Mouse (Mus musculus): ENCODE measurements around the gene Aldh16a1.
"Not testable (repeated sequence)": the region's sequence is repeated elsewhere in the genome, so short reads cannot be mapped to it uniquely, and the experiment has no call there.

Gene Aldh16a1

DNA sequence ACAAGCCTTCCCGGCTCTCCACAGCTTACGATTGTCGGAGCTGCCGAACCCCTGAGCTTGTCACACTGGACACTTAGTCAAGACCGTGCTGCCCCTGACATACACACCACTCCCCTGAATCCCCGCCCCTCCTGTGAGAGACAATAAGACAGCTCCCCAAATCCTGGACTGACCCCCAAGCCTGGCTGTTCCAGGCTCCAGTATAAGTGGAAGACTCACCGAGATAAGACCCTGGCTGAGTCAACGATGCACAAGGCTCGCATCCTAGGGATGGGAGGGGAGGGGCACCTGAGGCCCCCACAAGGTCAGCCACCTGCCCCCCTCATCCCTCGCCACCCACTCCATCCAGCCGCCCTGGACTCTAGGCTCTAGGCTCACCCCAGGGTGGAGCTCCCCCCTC is 22.5 kb downstream of the Aldh16a1 start:
- no peak for DNase-seq

DNA sequence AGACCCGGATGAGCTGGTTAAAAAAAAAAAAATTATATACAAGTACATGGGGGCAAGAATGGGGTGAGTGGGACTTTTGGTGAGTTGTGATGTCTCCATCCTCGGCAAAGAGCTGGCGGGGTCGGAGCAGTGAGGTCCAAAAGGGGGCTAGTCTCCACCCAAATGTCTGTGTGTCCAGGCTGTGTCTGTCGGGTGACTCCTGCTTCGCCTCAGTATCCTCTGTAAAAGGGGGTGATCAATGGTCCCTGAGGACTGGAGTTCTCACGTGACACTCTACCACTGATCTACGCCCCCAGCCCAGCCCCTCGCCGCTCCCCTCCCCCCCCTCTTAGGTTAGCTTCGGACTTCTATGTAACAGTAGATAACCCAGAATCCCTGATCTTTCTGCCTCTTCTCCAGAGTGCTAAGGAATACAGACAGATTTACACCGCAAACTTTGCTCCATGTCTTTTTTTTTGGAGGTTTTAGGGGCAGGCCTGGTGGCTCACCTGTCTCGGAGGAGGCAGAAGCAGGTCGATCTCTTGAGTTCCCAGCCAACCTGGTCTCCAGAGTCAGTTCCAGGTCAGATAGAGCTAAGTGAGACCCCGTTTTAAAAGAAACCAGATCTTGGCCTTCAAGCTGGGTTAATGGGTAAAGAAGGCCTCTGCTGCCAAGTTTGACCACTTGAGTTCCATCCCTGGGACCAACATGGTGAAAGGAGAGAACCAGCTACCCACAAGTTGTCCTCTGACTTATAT is 24.4 kb downstream of the Aldh16a1 start:
- no peak for DNase-seq

DNA sequence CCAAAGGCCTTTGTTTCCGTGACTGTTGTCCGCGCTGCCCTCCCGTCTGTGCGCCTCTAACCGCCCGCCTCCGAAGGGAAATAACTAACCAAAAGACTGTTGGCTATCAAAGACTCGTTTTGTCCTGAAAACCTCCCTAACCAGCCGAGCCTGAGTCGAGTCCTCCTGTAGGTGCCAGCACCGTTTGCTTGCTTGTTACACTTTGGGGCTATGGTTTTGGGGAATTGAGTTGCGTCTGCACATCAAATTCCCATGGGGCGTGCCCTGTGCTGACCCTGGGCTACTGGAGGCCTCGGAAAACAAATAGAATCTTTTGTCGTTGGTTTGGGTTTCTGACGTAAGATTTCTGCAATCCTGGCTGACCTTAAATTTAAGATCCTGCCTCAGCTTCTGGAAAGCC is 25.1 kb downstream of the Aldh16a1 start:
- peak; percentile 82 for DNase-seq

DNA sequence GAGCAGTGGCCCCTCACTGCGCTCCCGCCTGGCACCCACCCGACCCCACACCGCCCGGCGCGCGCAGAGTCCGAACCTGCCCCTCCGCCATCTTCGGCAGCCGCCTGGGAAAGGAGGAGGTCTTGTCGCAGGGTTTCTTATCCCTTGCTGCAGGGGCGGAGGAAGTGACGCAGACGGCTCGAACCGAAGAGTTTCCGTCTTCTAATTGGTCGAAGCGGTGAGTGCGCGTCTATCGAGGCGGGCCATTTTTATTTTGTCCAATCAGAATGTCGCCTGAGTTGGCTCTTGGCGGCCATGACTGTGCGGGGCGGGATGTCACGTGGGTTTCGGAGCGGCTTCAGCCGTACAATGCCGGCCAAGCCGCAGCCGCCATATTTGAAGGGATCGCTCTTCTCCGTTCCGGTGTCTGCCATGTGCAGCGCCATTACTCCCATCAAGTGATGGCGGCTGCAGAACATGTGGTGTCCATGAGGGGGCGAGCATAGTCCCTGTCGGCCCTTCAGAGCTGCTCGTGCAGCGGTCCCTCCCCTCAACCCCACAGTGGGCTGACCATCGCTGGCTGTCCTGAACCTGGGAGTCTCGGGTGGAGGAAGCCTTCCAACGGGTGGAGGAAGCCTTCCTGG is 25.6 kb downstream of the Aldh16a1 start, which contains the start of gene Rpl13a:
Rpl13a (minus strand) TSS at position 138 of the 623 bp plus-strand sequence.
- DNase-seq: peak; percentile 99

DNA sequence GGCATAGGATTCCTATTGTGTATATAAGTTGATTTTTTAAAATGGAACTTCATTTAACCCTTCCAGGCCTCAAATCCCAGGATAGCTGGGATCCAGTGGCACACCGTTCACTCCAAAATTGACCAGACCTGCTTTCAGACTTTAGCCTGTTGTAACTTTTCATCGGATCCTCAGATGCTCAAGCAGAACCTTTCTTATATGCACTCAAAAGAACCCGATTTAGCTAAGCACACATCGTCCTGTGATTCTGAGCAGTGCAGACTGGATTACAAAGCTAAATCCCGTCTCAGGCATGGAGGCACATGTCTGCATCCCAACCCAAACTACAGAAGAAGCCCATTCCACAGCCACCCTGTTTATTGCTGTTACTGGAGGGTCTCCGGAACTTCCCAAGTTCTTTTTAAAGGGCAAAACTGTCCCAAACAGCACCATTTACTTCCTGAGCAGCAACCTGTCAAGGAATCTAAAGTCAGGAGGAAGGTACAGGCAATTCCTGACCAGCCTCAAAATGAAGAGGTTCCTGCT is 26.6 kb downstream of the Aldh16a1 start:
- DNase-seq: no peak

DNA sequence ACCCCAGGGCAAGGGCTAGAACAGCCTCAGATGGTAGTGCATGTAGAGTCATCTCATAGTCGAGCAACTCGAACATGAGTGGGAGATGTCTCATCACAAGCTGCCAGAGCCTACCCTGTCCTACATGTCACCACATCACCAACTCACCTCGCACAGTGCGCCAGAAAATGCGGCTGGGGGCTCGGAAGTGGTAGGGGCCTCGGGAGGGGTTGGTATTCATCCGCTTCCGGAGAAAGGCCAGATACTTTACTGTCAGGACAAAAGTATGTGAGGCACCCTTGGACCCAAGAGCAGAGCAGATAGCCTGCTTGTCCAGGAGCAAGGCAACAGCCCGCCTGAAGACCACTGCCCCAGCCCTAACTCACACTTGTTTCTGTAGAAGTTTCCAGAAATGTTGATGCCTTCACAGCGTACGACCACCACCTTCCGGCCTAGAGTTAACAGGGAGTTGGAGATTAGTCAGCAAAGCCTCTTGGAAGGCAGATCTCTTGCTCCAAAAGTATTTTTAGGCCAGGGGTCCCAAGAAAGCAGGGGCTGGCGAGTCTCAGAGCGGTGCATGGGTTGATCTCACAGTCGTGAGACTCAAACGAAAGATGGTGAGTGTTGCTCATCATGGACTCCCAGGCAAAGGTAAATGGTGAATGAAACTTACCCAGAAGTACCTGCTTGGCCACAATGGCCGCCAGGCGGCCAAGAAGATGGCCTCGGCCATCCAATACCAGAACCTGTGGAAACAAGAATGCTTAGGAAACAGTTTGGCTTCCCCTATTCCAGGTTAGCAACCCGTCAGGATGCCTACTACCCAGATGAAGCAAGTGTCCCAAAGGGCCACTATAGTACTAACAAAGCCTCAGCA is 27.3 kb downstream of the Aldh16a1 start:
- no peak for DNase-seq

DNA sequence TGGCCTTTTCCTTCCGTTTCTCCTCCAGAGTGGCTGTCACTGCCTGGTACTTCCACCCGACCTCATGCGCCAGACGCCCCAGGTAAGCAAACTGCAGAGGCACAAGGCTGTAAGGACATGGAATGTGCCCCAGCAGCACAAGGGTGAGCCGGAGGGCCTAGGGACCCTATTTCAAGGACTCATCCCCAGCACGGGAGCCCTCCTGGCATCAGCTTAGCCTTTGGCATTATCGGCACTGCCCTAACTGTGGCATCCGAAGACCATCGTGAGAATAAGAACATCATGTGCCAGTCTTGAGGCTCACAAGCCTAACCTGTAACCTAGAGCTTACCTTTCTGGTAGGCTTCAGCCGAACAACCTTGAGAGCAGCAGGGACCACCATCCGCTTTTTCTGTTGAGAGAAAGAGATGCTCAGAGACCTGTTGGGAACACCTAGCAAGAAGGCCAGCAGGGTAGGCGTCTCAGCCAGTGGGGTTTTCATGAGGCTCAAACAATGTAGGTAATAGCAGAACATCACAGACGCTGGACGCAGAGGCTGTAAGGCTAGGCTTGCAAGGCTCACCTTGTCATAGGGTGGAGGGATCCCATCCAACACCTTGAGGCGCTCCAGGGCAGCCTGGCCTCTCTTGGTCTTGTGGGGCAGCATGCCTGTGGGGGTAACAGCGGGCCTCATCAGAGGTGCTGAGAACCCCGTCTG is 28.1 kb downstream of the Aldh16a1 start:
- no peak for DNase-seq

DNA sequence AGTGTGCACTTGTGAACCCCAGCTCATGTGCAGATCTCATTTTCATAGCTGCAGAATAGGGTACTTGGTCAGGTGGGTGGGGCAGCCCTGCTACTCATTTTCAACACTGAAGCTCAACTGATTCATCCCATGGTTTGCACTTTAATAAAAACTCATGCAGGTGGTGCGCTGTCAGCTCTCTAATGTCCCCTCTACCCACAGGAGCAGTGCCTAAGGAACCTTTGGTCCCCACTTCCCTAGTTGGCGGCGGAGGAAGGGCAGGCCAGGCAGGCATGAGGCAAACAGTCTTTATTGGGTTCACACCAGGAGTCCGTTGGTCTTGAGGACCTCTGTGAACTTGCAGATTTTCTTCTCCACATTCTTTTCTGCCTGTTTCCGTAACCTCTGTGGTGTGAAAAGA is 28.7 kb downstream of the Aldh16a1 start:
- DNase-seq: not testable (repeated sequence)

DNA sequence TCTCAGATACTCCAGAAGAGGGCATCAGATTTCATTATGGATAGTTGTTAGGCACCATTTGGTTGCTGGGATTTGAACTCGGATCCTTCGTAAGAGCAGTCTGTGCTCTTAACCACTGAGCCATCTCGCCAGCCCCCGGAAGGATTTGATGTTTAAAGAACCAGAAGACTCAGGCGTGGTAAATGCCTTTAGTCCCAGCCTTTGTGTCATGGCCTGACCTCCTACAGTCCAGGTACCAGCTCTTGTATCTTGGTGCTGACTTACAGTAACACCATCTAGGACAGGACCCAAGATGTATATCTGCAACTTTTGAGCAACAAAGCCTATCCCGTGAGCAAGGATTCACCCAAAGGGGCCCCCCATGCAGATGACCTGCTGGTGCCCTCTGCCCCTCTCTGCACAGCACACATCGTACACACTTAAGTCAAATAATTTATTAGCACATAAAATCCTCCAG is 29.2 kb downstream of the Aldh16a1 start:
- DNase-seq: peak; percentile 68

DNA sequence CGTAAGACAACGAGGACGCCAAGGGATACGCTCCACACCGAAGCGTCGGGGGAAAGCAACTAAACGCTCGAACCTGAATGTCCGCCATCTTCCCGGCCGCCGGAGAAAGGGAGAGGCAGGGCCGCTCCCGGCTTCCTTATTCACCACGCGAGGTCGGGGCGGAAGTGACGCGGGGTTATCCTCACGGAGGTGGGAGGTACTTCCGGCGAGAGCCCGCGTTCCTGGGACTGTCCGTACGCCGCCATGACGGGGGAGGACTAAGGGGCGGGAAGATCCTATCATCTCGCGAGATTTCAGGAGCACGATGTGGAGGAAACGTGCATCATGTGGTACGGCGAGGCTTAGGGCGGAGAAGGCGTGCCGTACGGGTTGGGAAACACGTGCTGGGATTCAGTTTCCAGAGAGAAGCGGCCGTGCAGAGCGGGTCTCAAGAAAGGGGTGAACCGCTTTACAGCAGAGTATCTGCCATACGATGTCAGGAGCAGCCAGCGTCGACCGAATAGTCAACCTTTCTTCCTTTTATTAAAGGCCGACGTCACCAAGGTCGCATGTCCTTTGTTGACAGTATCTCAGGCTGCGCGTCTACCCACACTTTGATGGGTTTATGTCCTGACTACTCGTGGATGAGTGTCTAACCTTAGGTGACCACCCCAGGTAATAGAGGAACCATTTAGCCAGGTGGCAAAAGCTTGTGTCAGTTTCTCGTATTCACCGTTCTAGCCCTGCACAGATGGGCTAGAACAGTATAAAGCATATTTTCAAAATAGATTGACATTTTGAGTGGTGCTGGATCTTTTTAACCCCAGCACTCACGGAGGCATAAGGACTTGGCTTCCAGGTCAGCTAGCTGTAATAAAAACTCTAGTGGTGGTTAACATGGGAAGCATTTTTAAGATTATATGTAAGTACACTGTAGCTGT is 29.9 kb downstream of the Aldh16a1 start, which contains the start of gene Rps11:
Rps11 (minus strand) TSS at position 216 of the 920 bp plus-strand sequence.
- peak; percentile 100 for DNase-seq

DNA sequence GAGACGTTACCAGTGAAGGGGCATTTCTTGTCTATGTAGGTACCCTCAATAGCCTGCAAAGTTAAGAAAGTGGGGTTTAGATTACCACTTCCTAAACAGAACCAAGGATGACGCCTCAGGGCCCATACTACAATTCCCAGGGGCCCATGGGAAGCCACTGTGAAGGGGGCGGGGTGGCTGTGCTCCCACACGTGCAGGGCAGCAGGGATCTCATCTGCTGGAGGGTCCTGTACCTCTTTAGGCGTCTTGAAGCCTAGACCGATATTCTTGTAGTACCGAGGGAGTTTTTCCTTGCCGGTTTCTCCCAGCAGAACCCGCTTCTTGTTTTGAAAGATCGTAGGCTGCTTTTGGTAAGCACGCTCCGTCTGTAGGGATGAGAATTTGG is 31.2 kb downstream of the Aldh16a1 start:
- peak; percentile 52 for DNase-seq

DNA sequence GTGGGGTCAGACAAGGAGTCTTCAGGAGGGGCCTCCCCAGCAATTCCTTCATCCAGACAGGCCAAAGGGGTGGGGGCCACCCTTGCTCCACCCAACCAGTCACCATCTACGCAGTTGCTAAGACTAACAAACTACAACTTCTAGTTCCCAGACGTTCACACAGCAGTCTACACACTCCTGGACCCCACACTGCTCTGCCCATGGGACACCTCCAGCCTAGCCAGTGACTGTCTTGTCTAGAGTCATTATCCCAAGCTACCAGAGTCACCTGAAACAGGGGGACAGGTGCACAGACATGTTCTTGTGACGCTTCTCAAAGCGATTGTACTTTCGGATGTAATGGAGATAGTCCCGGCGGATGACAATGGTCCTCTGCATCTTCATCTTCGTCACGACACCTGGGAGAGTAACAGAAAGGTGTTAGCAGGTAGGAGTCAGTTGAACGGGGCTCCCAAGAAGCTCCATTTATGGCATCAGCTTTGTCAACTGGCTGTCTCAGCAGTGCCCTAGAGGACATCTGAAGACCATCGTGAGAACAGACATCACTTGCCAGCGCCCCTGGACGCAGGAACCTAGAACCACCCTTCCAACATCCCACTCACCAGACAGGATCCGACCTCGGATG is 31.7 kb downstream of the Aldh16a1 start:
- no peak for DNase-seq

DNA sequence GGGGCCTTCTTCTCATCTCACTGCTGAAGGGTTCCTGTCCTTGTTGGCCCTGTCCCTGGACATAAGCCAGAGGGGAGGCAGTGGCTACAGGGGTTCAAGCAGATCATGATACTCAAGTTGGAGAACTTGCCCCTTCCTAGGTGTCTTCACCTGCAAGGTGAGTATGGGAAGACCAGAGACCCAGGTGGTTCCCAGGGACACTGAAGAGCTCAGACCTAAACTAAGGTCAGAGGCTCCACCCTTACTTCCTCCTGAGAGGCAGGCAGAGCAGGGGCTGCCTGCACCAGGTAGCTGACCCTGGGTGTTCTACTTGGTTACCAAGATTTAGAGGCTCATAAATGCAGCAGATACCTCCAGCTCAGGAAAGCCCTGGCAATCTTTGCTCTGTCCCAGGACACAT is 32.4 kb downstream of the Aldh16a1 start:
- DNase-seq: no peak

DNA sequence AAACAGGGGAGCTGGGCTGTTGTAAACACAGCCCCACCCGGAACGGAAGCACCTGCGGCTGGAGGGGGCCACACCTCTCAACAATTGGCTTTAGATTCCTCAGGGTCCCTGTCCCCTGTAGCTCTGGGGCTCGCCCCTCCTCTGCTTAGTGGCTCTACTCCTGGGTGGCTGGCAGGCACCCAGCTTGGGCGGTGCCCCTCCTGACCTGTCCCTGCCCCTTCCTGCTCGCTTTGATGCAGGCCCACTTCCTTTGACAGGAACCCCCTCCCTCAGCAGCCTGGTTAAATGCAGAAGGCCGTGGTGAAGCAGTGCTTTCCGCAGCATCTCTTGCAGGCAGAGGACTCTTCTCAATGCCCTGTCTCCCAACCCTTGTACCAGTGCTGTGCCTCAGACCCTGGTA is 33.0 kb downstream of the Aldh16a1 start:
- DNase-seq: no peak

DNA sequence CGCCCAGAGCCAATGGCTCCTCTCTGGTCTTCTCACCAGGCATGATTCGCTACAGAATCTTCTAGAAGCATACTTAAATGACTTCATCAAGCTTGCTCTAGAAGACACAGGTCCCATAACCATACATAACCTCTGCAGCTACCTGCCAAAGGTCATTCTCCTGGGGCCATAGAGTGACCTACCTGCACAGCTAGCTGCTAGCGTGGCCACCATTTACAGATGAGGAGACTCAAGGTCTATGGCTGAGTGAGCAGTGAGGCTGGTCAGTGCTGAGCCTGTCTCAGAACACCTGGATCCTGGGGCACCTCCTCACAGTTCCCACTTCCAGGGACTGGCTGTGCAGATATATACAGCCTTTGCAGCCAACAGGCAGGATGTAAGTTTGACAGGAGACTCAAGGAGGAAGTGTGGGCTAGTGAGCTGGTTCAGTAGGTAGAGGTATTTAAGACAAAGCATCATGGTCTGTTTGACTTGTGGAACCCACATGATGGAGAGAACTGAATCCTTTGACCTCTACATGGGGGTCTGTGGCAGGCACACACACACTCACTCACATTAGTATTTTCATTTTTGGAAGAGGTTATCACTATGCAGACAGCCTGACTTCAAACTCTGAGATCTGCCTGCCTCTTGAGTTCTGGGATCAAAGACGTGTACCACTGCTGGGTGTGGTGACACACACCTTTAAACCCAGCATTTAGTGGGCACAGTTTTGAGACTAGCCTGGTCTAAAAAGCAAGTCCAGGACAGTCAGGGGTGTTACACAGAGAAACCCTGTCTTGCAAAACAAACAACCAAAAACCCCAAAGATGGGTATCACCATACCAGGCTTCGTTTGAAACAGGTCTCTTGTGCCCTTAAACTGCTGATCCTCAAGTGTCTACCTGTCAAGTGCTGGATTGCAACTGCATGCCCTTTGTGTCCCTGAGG is 34.3 kb downstream of the Aldh16a1 start:
- DNase-seq: no peak

DNA sequence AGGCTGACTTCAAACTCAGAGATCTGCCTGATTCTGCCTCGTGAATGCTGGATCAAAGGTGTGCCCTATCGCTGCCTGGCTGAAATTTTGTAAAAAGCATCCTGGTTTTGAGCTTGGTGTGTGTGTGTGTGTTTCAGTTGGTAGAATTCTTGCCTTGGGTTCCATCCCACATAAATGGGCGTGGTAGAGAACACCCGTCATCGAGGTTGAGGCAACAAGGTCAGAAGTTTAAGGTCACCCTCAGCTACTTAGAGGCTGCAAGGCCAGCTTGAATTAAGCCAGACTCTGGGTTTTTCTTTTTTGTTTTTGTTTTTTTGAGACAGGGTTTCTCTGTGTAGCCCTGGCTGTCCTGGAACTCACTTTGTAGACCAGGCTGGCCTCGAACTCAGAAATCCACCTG is 36.0 kb downstream of the Aldh16a1 start:
- DNase-seq: no peak

DNA sequence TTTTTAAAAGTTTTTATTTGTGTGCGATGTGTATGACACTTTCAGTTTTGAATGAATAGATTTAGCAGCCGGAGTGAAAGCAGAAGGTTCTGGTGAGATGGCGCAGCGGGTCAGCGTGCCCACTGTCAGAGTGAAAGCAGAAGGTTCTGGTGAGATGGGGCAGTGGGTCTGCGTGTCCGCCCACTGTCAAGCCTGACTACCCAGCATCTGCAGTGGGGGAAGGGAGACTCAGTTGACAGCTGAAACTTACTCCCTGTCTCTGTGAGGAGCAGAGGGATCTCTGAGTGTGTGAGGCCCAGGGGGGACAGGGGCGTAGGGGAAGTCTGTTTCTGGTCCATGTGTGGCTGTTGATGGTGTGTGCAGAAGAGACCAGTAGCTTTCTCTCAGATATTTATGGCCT is 36.8 kb downstream of the Aldh16a1 start:
- DNase-seq: no peak

DNA sequence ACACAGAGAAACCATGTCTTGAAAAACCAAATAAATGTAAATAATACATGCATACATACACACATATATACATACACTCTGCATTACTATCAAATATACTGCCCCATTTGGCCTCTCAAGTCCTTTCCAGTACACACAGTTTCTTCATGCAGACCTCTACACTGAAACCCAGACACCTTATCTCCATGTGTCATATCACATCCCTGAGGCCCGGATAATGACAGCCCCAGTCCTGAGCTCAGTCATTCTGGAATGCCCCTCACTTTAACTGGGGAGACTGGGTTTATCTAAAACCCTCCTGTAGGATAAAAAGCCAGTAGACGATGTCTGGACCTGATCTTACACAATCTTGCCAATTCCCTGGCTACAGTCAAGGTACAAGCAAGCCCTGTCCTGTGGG is 40.9 kb downstream of the Aldh16a1 start:
- no peak for DNase-seq

DNA sequence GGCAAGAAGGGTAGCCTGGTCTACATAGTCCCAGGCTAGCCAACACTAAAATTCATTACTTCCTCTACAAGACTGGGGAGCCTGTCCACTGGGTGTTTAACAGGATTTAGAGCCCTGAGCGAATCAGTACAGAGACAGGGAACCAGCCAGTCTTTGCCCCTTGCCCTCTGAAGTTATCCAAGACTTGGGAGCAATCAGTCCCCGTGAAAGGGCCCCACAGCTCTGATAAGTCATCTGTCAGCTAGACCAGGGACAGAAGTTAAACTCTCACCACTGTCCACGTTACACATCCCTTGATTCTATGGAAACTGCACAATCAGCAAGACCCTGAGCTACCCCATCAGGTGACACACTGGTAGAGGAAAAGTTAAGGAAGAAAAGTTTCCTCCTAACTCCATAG is 41.9 kb downstream of the Aldh16a1 start:
- DNase-seq: no peak

DNA sequence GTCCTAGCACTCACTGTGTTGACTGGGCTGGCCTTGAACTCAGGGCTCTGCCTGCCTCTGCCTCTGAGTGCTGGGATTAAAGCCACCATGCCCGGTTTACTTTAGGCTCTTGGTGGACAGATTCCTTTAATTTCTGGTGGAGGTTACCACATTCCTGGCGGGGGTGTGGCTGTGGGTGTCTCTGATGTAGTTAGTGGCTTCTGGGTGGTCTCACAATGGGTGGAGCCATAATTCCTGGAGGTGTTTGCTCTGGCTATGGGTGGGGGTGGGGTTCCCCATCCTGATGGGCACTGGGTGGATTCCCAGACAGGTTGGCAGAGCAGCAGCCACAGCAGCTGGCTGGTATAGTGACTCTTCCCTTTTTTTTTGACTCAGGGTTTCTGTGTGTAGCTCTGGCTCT is 42.4 kb downstream of the Aldh16a1 start:
- DNase-seq: no peak
